Mouse (Mus musculus) ES-Bruce4 (cell line): ENCODE measurements around the gene Zbtb40.

Source experiments
- CTCF ChIP-seq: IDR thresholded peaks from one replicate; pipeline ENCODE4 v1.8.1; 2011; ENCODE audit warnings: low read depth, low read length
- POLR2A ChIP-seq: IDR thresholded peaks from one replicate; pipeline ENCODE4 v1.8.1; 2011; ENCODE audit warnings: low read length; ENCODE audit not compliant: insufficient read depth

GRCm38 (mm10) chr4:136930474-136930873, 118.1 kb downstream of the Zbtb40 start:
- TF ChIP-seq CTCF (no peak), POLR2A (no peak)
